Mouse (Mus musculus) CH12.LX (cell line): ENCODE data around the gene Coro2b. TPM values are rescaled to one million over a fixed set of nuclear protein-coding genes. Genes with fewer than 3 reads are reported as not detected.
"Not testable (repeated sequence)": the region's sequence is repeated elsewhere in the genome, so short reads cannot be mapped to it uniquely, and the experiment has no call there.

Source experiments
- DNase-seq: peaks from one replicate; pipeline ENCODE4 v3.0.0-alpha.2; 2013; ENCODE audit errors: extremely low read depth
- H3K27ac ChIP-seq: 2 replicates; pipeline ENCODE4 v1.5.1; 2012; ENCODE audit warnings: low read depth, mild to moderate bottlenecking, control low read depth, moderate library complexity; ENCODE audit not compliant: insufficient read depth
- H3K27me3 ChIP-seq: replicated peaks from 2 replicates; pipeline ENCODE3; 2012; ENCODE audit warnings: inconsistent platforms
- H3K36me3 ChIP-seq, 2 experiments: replicated peaks in 1 of 2; 2 replicates each; pipeline versions ENCODE3 to v1.6.1; 2012; ENCODE audit warnings: inconsistent platforms in 1 of 2, low read length in 1 of 2, mild to moderate bottlenecking in 1 of 2, mixed read lengths in 1 of 2, moderate library complexity in 1 of 2; ENCODE audit not compliant: control insufficient read depth in 1 of 2, insufficient read depth in 1 of 2
- H3K4me1 ChIP-seq, 2 experiments: 2 replicates each; pipeline ENCODE4 v1.6.1; 2012; ENCODE audit warnings: inconsistent platforms in 1 of 2, moderate library complexity in 1 of 2; ENCODE audit not compliant: insufficient read depth in 2 of 2, control insufficient read depth in 1 of 2
- H3K4me2 ChIP-seq: 2 replicates; pipeline ENCODE4 v1.6.1; 2012; ENCODE audit warnings: low read depth, mild to moderate bottlenecking, control low read depth; ENCODE audit not compliant: poor library complexity, insufficient read depth, severe bottlenecking
- H3K4me3 ChIP-seq, 3 experiments: fragments of 150-350 bp in 1 of 3; sonication (generic) in 1 of 3; replicated peaks in 1 of 3; 2 replicates each; pipeline versions ENCODE3 to v1.5.1; 2011 to 2012; ENCODE audit warnings: low read depth in 2 of 3, low read length in 2 of 3, mild to moderate bottlenecking in 2 of 3, moderate library complexity in 2 of 3, control low read depth in 1 of 3, improper control_type of control experiment in 1 of 3, inconsistent platforms in 1 of 3, mixed read lengths in 1 of 3; ENCODE audit not compliant: poor library complexity in 1 of 3
- H3K79me2 ChIP-seq: replicated peaks from 2 replicates; pipeline ENCODE4 v1.6.1; 2012; ENCODE audit warnings: mild to moderate bottlenecking, moderate library complexity; ENCODE audit not compliant: control insufficient read depth, poor library complexity, insufficient read depth, severe bottlenecking; ENCODE audit errors: extremely low read depth
- H3K9ac ChIP-seq: 2 replicates; pipeline ENCODE4 v1.6.1; 2012; ENCODE audit warnings: low read depth, mild to moderate bottlenecking, control low read depth, moderate library complexity; ENCODE audit not compliant: insufficient read depth
- H3K9me3 ChIP-seq: replicated peaks from 2 replicates; pipeline ENCODE3; 2012; ENCODE audit warnings: low read length, inconsistent platforms, mixed read lengths
- BHLHE40 ChIP-seq: IDR thresholded peaks from 2 replicates; pipeline ENCODE4 v1.6.1; 2011; ENCODE audit warnings: mild to moderate bottlenecking, low read depth, low read length, improper control_type of control experiment
- CHD2 ChIP-seq: IDR thresholded peaks from 2 replicates; pipeline ENCODE4 v1.6.1; 2011; ENCODE audit warnings: low read length, improper control_type of control experiment
- EP300 ChIP-seq: IDR thresholded peaks from 2 replicates; pipeline ENCODE4 v1.6.1; 2011; ENCODE audit warnings: low read length, improper control_type of control experiment
- GABPA ChIP-seq: IDR thresholded peaks from 2 replicates; pipeline ENCODE4 v1.6.1; 2012; ENCODE audit warnings: low read depth, low read length, improper control_type of control experiment, inconsistent platforms; ENCODE audit not compliant: insufficient replicate concordance
- HCFC1 ChIP-seq: IDR thresholded peaks from 2 replicates; pipeline ENCODE4 v1.6.1; 2012; ENCODE audit warnings: low read depth, mild to moderate bottlenecking, inconsistent platforms, low read length, improper control_type of control experiment
- IRF4 ChIP-seq: IDR thresholded peaks from 2 replicates; pipeline ENCODE4 v1.6.1; 2014; ENCODE audit warnings: low read depth, mild to moderate bottlenecking, inconsistent platforms, low read length, improper control_type of control experiment
- JUN ChIP-seq: IDR thresholded peaks from 2 replicates; pipeline ENCODE4 v1.6.1; 2011; ENCODE audit warnings: low read depth, mild to moderate bottlenecking, low read length, improper control_type of control experiment, moderate library complexity; ENCODE audit not compliant: insufficient read depth
- KAT2A ChIP-seq: IDR thresholded peaks from 2 replicates; pipeline ENCODE4 v1.6.1; 2012; ENCODE audit warnings: low read length, improper control_type of control experiment, inconsistent platforms; ENCODE audit not compliant: insufficient replicate concordance
- MAFK ChIP-seq: IDR thresholded peaks from 2 replicates; pipeline ENCODE4 v1.6.1; 2011; ENCODE audit warnings: low read length, improper control_type of control experiment; ENCODE audit not compliant: insufficient replicate concordance
- MAX ChIP-seq: IDR thresholded peaks from 2 replicates; pipeline ENCODE4 v1.6.1; 2011; ENCODE audit warnings: low read length, improper control_type of control experiment
- MAZ ChIP-seq: IDR thresholded peaks from 2 replicates; pipeline ENCODE4 v1.6.1; 2012; ENCODE audit warnings: low read depth, mild to moderate bottlenecking, inconsistent platforms, low read length, improper control_type of control experiment, moderate library complexity
- MXI1 ChIP-seq: IDR thresholded peaks from 2 replicates; pipeline ENCODE4 v1.6.1; 2011; ENCODE audit warnings: mild to moderate bottlenecking, low read depth, low read length, improper control_type of control experiment
- MYC ChIP-seq: IDR thresholded peaks from 2 replicates; pipeline ENCODE4 v1.6.1; 2011; ENCODE audit warnings: low read depth, mild to moderate bottlenecking, improper control_type of control experiment, low read length
- NELFE ChIP-seq: IDR thresholded peaks from 2 replicates; pipeline ENCODE4 v1.6.1; 2011; ENCODE audit warnings: low read depth, low read length, improper control_type of control experiment
- RAD21 ChIP-seq: IDR thresholded peaks from 2 replicates; pipeline ENCODE4 v1.6.1; 2011; ENCODE audit warnings: low read depth, mild to moderate bottlenecking, low read length, improper control_type of control experiment, moderate library complexity
- RCOR1 ChIP-seq: conservative IDR thresholded peaks from 2 replicates; pipeline ENCODE4 v1.6.1; 2012; ENCODE audit warnings: low read depth, mild to moderate bottlenecking, inconsistent platforms, low read length, improper control_type of control experiment
- TBP ChIP-seq: conservative IDR thresholded peaks from 2 replicates; pipeline ENCODE4 v1.6.1; 2011; ENCODE audit warnings: low read depth, low read length, improper control_type of control experiment
- TCF12 ChIP-seq: IDR thresholded peaks from 2 replicates; pipeline ENCODE4 v1.6.1; 2014; ENCODE audit warnings: low read depth, mild to moderate bottlenecking, inconsistent platforms, low read length, improper control_type of control experiment
- UBTF ChIP-seq: IDR thresholded peaks from 2 replicates; pipeline ENCODE4 v1.6.1; 2012; ENCODE audit warnings: low read depth, mild to moderate bottlenecking, inconsistent platforms, low read length, improper control_type of control experiment, moderate library complexity
- dilution Hi-C: fragments of 300-500 bp; cut with MboI; formaldehyde crosslinking; loops from 2 replicates; pipeline ENCODE4 v1.14.3; 2020; ENCODE audit warnings: low sequenced_read_pairs; ENCODE audit not compliant: extremely low pct_unique_long_range_greater_than_20kb, extremely low pct_ligation_motif_present
- in situ Hi-C: fragments of 300-500 bp; cut with MboI; formaldehyde crosslinking; loops from 3 replicates; pipeline ENCODE4 v1.14.3; 2019; ENCODE audit warnings: low sequenced_read_pairs, low pct_ligation_motif_present, low pct_unique_long_range_greater_than_20kb, mixed read lengths
- polyA plus RNA-seq: library from polyadenylated mRNA; unstranded; fragments of >175 nt; gene quantifications from 2 replicates; pipeline ENCODE4 v1.2.1, GENCODE M21; 2012; ENCODE audit warnings: low read depth; ENCODE audit not compliant: insufficient read length
- total RNA-seq, 2 experiments: library from RNA; depleted of rRNA; stranded (reverse); fragments of 300-350 nt in 1 of 2; fragments of >200 nt in 1 of 2; gene quantifications; 2 replicates each; pipeline ENCODE4 v1.2.3; 2012 to 2014

The Coro2b gene
- total and polyA plus RNA-seq, 3 experiments = 0.77 to 3.2 (median 0.85) TPM

DNA sequence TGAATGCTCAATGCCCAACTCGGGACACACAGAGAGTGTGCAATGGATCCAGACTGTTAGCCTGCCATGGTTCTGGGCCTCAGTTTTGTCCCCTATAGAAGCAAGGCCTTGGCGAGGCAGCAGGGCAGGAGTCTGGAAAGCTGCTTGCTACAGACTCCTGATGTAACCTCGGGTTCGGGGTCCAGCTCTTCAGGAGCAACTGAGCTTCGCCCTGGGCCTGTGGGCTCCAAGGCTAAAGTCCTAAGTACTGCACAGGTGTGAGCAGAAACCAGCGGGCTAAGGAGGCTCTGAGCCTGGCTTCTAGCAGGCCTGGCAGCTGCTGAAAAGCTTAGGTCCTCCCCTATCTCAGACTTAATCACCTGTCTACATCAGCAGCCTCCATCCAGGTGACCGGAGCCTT is 86.0 kb downstream of the Coro2b start:
- no peak overlapping the region for H3K4me2 ChIP-seq
- TF ChIP-seq MXI1 = no peak
- TF ChIP-seq CHD2 = no peak
- no peak for TF ChIP-seq RCOR1
- TF ChIP-seq TBP = no peak
- TF ChIP-seq JUN = no peak
- TF ChIP-seq GABPA = no peak
- no peak for TF ChIP-seq MAFK
- no peak for TF ChIP-seq RAD21
- TF ChIP-seq MAX = no peak
- no peak for TF ChIP-seq HCFC1
- TF ChIP-seq IRF4 = no peak
- no peak for TF ChIP-seq MAZ
- no peak for TF ChIP-seq MYC
- TF ChIP-seq BHLHE40 = no peak
- TF ChIP-seq UBTF = no peak

GRCm38 (mm10) chr9:62450355-62450754 is 86.5 kb downstream of the Coro2b start:
- TF ChIP-seq CHD2 = no peak
- no peak for TF ChIP-seq JUN
- no peak for TF ChIP-seq EP300
- TF ChIP-seq KAT2A = no peak
- TF ChIP-seq NELFE = no peak
- no peak for TF ChIP-seq TCF12
- no peaks in the 10 kb centered on the region for H3K9me3 ChIP-seq
- H3K9ac ChIP-seq = no peak overlapping the region
- H3K27me3 ChIP-seq = no peaks in the 10 kb centered on the region
- peaks cover 0 to 9% of the 10 kb centered on the region in 2 experiments for H3K36me3 ChIP-seq
- dilution Hi-C loops = no loop called here
- no peaks in the 10 kb centered on the region for H3K79me2 ChIP-seq
- H3K4me3 ChIP-seq = no peak overlapping the region
- no peak for DNase-seq
- in situ Hi-C loops = no loop called here
- H3K4me1 ChIP-seq = no peaks in the 10 kb centered on the region
- no peak overlapping the region for H3K4me2 ChIP-seq
- H3K27ac ChIP-seq = no peak overlapping the region

More for the DNA sequence above, 86.0 kb downstream of the Coro2b start:
- dilution Hi-C loops = no loop called here
- no peaks in the 10 kb centered on the region for H3K4me1 ChIP-seq
- no peaks in the 10 kb centered on the region for H3K79me2 ChIP-seq
- H3K27ac ChIP-seq = no peak overlapping the region
- in situ Hi-C loops = no loop called here
- no peak for DNase-seq
- no peak overlapping the region for H3K4me3 ChIP-seq
- no peaks in the 10 kb centered on the region for H3K27me3 ChIP-seq
- H3K9me3 ChIP-seq = no peaks in the 10 kb centered on the region
- no peak overlapping the region for H3K9ac ChIP-seq
- H3K36me3 ChIP-seq = peaks cover 0 to 9% of the 10 kb centered on the region in 2 experiments

DNA sequence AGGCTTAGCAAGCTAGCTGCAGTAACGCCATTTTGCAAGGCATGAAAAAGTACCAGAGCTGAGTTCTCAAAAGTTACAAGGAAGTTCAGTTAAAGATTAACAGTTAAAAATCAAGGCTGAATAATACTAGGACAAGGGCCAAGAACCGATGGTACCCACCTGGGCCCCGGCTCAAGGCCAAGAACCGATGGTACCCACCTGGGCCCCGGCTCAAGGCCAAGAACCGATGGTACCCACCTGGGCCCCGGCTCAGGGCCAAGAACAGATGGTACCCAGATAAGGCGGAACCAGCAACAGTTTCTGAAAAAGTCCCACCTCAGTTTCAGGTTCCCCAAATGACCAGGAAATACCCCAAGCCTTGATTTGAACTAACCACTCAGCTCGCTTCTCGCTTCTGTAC is 89.5 kb downstream of the Coro2b start:
- H3K9me3 ChIP-seq, H3K9ac ChIP-seq, dilution Hi-C loops, DNase-seq, H3K79me2 ChIP-seq, in situ Hi-C loops, H3K27me3 ChIP-seq, H3K4me1 ChIP-seq, H3K36me3 ChIP-seq, H3K4me2 ChIP-seq, H3K27ac ChIP-seq, H3K4me3 ChIP-seq: not testable (repeated sequence)
